Mouse (Mus musculus): Measurements from ENCODE around the gene Rhob.

Rhob gene

GRCm38 (mm10) chr12:8450639-8451038 is 49.2 kb downstream of the Rhob start:
- no peak for DNase-seq (ENCODE audit: extremely low spot score, low read depth, low spot score)

- DNase-seq (ENCODE audit: extremely low spot score, low read depth, low spot score) = no peak
Observed at GRCm38 (mm10) chr12:8450028-8450427, 49.8 kb downstream of the Rhob start.
